Mouse (Mus musculus): Measurements from ENCODE around the gene Gm340. TPM values are rescaled to one million over a fixed set of nuclear protein-coding genes. Genes with fewer than 3 reads are reported as not detected.

The Gm340 gene
- polyA plus RNA-seq, 1 experiment from 2014 or later = 3.5 TPM

- no peak overlapping the region for H3K4me3 ChIP-seq (ENCODE audit: low read depth, low read length)
- H3K36me3 ChIP-seq (ENCODE audit: control insufficient read depth, insufficient read depth, low read length) = peaks cover 29% of the 10 kb centered on the region
- H3K4me2 ChIP-seq (ENCODE audit: low read depth, low read length) = no peak overlapping the region
- H3K4me1 ChIP-seq (ENCODE audit: control insufficient read depth, insufficient read depth, low read length) = no peaks in the 10 kb centered on the region
- no peaks in the 10 kb centered on the region for H3K9me3 ChIP-seq (ENCODE audit: control insufficient read depth, low read length)
- DNase-seq (ENCODE audit: low spot score) (no peak), ATAC-seq (ENCODE audit: low read depth) (no peak)
- no peak overlapping the region for H3K9ac ChIP-seq (ENCODE audit: low read depth, low read length)
- WGBS = 87% methylated on average over 4 of the region's 4 CpGs
- H3K27ac ChIP-seq (replicated peaks; ENCODE audit: low read depth, low read length) = no peak overlapping the region
- H3K27me3 ChIP-seq (replicated peaks; ENCODE audit: control insufficient read depth, insufficient read depth, low read length) = no peaks in the 10 kb centered on the region
Measured at GRCm38 (mm10) chr19:41579311-41579920, 2.8 kb upstream of the Gm340 start.

DNA sequence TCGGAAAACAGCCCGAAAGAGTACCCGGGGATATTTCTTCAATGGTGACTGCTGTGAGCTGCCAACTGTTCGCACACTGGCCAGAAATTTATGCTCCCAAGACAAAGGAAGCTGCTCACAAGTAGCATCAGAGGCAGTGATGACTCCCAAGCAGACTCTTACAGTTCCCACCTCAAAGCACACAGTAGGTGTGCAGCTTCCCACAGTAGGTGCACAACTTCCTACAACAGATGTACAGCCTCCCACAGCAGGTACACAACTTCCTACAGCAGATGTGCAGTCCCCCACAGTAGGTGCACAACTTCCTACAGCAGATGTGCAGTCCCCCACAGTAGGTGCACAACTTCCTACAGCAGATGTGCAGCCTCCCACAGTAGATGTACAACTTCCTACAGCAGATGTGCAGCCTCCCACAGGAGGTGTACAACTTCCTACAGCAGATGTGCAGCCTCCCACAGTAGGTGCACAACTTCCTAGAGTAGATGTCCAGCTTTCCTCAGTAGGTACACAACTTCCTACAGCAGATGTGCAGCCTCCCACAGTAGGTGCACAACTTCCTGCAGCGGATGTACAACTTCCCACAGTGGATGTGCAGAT, 846 bp downstream of the Gm340 start:
- Histone ChIP-seq H3K27me3 (replicated peaks; ENCODE audit: control insufficient read depth, insufficient read depth, low read length) (no peaks in the 10 kb centered on the region), H3K36me3 (ENCODE audit: control insufficient read depth, insufficient read depth, low read length) (peaks cover 41% of the 10 kb centered on the region), H3K4me2 (ENCODE audit: low read depth, low read length) (no peak overlapping the region), H3K4me1 (ENCODE audit: control insufficient read depth, insufficient read depth, low read length) (no peaks in the 10 kb centered on the region), H3K27ac (replicated peaks; ENCODE audit: low read depth, low read length) (no peak overlapping the region), H3K9me3 (ENCODE audit: control insufficient read depth, low read length) (no peaks in the 10 kb centered on the region), H3K4me3 (ENCODE audit: low read depth, low read length) (no peak overlapping the region), H3K9ac (ENCODE audit: low read depth, low read length) (no peak overlapping the region)
- ATAC-seq (ENCODE audit: low read depth) (no peak), DNase-seq (ENCODE audit: low spot score) (no peak)
- 90% methylated on average over 5 of the region's 5 CpGs for WGBS

DNA sequence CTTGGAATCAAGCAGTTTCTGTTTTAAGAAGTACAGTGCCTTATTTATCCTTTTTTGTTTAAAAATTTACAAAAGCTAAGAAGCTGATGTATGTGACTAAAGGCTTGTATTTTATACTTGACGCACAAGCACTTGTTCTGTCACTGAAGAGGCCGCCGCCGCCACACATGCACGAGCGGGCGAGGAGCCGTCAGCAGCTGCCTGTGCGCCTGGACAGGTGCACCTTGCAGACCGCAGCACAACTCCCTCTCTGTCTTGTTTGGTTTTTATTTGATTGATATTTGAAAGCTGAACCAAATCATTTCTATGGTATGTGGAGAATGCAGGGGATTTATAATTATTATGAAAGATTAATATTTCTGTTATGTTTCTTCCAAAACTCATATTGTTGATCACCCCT, 4.6 kb downstream of the Gm340 start:
- DNase-seq (ENCODE audit: low spot score) = no peak
- Histone ChIP-seq H3K4me2 (ENCODE audit: low read depth, low read length) (no peak overlapping the region), H3K4me3 (ENCODE audit: low read depth, low read length) (no peak overlapping the region), H3K9ac (ENCODE audit: low read depth, low read length) (no peak overlapping the region), H3K36me3 (ENCODE audit: control insufficient read depth, insufficient read depth, low read length) (peaks cover 38% of the 10 kb centered on the region), H3K27me3 (replicated peaks; ENCODE audit: control insufficient read depth, insufficient read depth, low read length) (no peaks in the 10 kb centered on the region), H3K27ac (replicated peaks; ENCODE audit: low read depth, low read length) (no peak overlapping the region), H3K4me1 (ENCODE audit: control insufficient read depth, insufficient read depth, low read length) (no peaks in the 10 kb centered on the region), H3K9me3 (ENCODE audit: control insufficient read depth, low read length) (no peaks in the 10 kb centered on the region)
- 76% methylated on average over 10 of the region's 10 CpGs for WGBS
- ATAC-seq (ENCODE audit: low read depth) = no peak

GRCm38 (mm10) chr19:41587431-41588222, 5.5 kb downstream of the Gm340 start:
- Histone ChIP-seq H3K9ac (ENCODE audit: low read depth, low read length) (no peak overlapping the region), H3K9me3 (ENCODE audit: control insufficient read depth, low read length) (no peaks in the 10 kb centered on the region), H3K4me1 (ENCODE audit: control insufficient read depth, insufficient read depth, low read length) (no peaks in the 10 kb centered on the region), H3K27me3 (replicated peaks; ENCODE audit: control insufficient read depth, insufficient read depth, low read length) (no peaks in the 10 kb centered on the region), H3K4me2 (ENCODE audit: low read depth, low read length) (no peak overlapping the region), H3K4me3 (ENCODE audit: low read depth, low read length) (no peak overlapping the region), H3K36me3 (ENCODE audit: control insufficient read depth, insufficient read depth, low read length) (peaks cover 29% of the 10 kb centered on the region), H3K27ac (replicated peaks; ENCODE audit: low read depth, low read length) (no peak overlapping the region)
- ATAC-seq (ENCODE audit: low read depth) (no peak), DNase-seq (ENCODE audit: low spot score) (no peak)
- 90% methylated on average over 20 of the region's 20 CpGs for WGBS

DNA sequence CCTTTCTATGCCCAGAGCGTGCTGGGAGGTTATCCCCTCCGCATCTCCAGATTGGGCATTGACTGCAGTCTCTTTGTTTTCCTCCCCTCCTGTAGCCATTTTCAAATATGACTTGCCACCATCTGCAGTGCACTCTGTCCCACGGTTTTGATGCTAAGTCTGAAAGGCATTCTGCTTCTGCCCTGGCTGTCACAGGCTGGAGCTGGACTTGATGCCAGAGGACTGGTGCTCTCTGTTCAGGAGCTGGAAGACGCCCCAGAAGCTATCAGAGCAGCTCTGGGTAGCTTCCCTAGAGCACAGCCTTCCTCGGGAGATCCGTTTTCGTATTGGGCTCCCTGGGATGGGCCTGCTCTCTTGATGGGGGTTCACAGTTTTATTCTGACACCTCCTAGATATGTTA, 6.9 kb downstream of the Gm340 start:
- Histone ChIP-seq H3K4me1 (ENCODE audit: control insufficient read depth, insufficient read depth, low read length) (no peaks in the 10 kb centered on the region), H3K36me3 (ENCODE audit: control insufficient read depth, insufficient read depth, low read length) (peaks cover 15% of the 10 kb centered on the region; the same call in 1 of the 2 replicates), H3K9me3 (ENCODE audit: control insufficient read depth, low read length) (no peaks in the 10 kb centered on the region), H3K27ac (replicated peaks; ENCODE audit: low read depth, low read length) (no peak overlapping the region), H3K27me3 (replicated peaks; ENCODE audit: control insufficient read depth, insufficient read depth, low read length) (no peaks in the 10 kb centered on the region), H3K4me2 (ENCODE audit: low read depth, low read length) (no peak overlapping the region), H3K4me3 (ENCODE audit: low read depth, low read length) (no peak overlapping the region), H3K9ac (ENCODE audit: low read depth, low read length) (no peak overlapping the region)
- ATAC-seq (ENCODE audit: low read depth) (no peak), DNase-seq (ENCODE audit: low spot score) (no peak)
- WGBS = 89% methylated on average over 7 of the region's 7 CpGs

GRCm38 (mm10) chr19:41589681-41590080, 7.5 kb downstream of the Gm340 start:
- peaks cover 10% of the 10 kb centered on the region; the same call in 1 of the 2 replicates for H3K36me3 ChIP-seq (ENCODE audit: control insufficient read depth, insufficient read depth, low read length)
- ATAC-seq (ENCODE audit: low read depth) (no peak), DNase-seq (ENCODE audit: low spot score) (no peak)
- no peak overlapping the region for H3K4me3 ChIP-seq (ENCODE audit: low read depth, low read length)
- no peak overlapping the region for H3K4me2 ChIP-seq (ENCODE audit: low read depth, low read length)
- H3K9ac ChIP-seq (ENCODE audit: low read depth, low read length) = no peak overlapping the region
- no peaks in the 10 kb centered on the region for H3K9me3 ChIP-seq (ENCODE audit: control insufficient read depth, low read length)
- H3K27me3 ChIP-seq (replicated peaks; ENCODE audit: control insufficient read depth, insufficient read depth, low read length) = no peaks in the 10 kb centered on the region
- WGBS = 71% methylated on average over 8 of the region's 8 CpGs
- H3K4me1 ChIP-seq (ENCODE audit: control insufficient read depth, insufficient read depth, low read length) = no peaks in the 10 kb centered on the region
- no peak overlapping the region for H3K27ac ChIP-seq (replicated peaks; ENCODE audit: low read depth, low read length)

DNA sequence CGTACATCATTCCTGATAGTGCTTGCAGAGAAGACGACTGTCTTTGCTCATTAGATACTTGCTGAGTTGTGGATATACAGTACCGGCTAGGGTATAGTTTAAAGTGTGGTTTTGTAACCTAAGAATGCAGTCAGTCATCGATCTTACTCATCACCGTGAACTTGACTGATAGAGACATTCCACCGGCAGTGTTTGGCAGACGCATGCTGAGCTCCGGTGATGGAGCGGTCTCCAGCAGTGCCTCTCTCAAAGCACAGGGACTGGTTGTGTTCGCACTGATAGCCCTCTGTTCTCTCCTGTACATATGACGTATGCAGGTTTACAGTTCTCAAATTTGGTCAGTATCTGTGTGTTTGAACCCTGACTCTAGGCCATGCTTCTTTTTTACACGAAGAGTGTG, 9.6 kb downstream of the Gm340 start:
- no peaks in the 10 kb centered on the region for H3K27me3 ChIP-seq (replicated peaks; ENCODE audit: control insufficient read depth, insufficient read depth, low read length)
- no peak overlapping the region; the same call in 1 of the 2 replicates for H3K9ac ChIP-seq (ENCODE audit: low read depth, low read length)
- H3K9me3 ChIP-seq (ENCODE audit: control insufficient read depth, low read length) = no peaks in the 10 kb centered on the region
- H3K4me2 ChIP-seq (ENCODE audit: low read depth, low read length) = no peak overlapping the region
- DNase-seq (ENCODE audit: low spot score) = no peak
- 64% methylated on average over 12 of the region's 12 CpGs for WGBS
- no peak overlapping the region for H3K27ac ChIP-seq (replicated peaks; ENCODE audit: low read depth, low read length)
- no peaks in the 10 kb centered on the region for H3K36me3 ChIP-seq (ENCODE audit: control insufficient read depth, insufficient read depth, low read length)
- ATAC-seq (ENCODE audit: low read depth) = peak; percentile 44; the same call in 1 of the 2 replicates
- no peak overlapping the region for H3K4me3 ChIP-seq (ENCODE audit: low read depth, low read length)
- no peaks in the 10 kb centered on the region for H3K4me1 ChIP-seq (ENCODE audit: control insufficient read depth, insufficient read depth, low read length)

DNA sequence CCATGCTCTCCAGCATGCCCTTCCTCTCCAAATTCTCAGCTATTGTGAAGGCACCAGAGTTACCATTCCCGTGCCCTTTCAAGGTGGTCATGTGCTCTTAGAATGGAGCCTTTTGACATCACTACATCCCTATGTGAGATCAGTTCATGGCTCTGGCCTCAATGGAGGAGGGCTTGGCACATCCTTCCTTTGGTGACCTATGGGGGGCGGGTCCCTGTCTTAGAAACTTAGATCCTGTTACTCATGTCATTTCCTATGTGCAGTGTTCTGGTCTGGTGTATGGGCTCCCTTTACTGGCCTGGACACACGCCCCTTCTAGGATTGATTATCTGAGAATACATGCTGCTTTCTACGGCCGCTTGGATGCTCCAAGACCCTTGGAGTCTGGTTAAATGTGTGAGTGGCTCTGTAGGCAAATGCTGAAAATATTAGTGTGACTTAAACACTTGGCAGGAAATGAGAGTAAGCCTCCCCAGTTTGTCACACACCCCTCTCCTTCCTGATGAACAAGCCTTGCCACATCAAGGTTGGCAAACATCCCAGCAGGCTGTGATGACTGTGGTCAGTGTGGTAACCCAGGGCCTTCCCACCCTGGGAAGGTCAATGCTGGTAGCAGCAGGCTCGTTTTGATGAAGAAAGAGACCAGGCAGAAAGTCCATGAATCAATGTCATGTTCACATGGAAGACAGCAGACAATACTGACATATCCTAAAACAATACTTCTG, 15.2 kb downstream of the Gm340 start:
- 81% methylated on average over 6 of the region's 6 CpGs for WGBS
- no peak overlapping the region for H3K27ac ChIP-seq (replicated peaks; ENCODE audit: low read depth, low read length)
- H3K4me3 ChIP-seq (ENCODE audit: low read depth, low read length) = no peak overlapping the region
- H3K36me3 ChIP-seq (ENCODE audit: control insufficient read depth, insufficient read depth, low read length) = no peaks in the 10 kb centered on the region
- DNase-seq (ENCODE audit: low spot score) = peak; percentile 31
- H3K4me2 ChIP-seq (ENCODE audit: low read depth, low read length) = no peak overlapping the region
- no peak overlapping the region for H3K9ac ChIP-seq (ENCODE audit: low read depth, low read length)
- ATAC-seq (ENCODE audit: low read depth) = no peak
- no peaks in the 10 kb centered on the region for H3K9me3 ChIP-seq (ENCODE audit: control insufficient read depth, low read length)
- H3K27me3 ChIP-seq (replicated peaks; ENCODE audit: control insufficient read depth, insufficient read depth, low read length) = no peaks in the 10 kb centered on the region
- H3K4me1 ChIP-seq (ENCODE audit: control insufficient read depth, insufficient read depth, low read length) = no peaks in the 10 kb centered on the region

All from embryonic facial prominence, embryonic 14.5 days (tissue).